Mouse (Mus musculus) spleen, postnatal 4 days (tissue): ENCODE measurements around the gene Grn.

Experiments used
- DNase-seq, 2 experiments: peaks; one replicate each; pipeline ENCODE4 v3.0.0; 2022; ENCODE audit warnings: low spot score in 2 of 2

The Grn gene

DNA sequence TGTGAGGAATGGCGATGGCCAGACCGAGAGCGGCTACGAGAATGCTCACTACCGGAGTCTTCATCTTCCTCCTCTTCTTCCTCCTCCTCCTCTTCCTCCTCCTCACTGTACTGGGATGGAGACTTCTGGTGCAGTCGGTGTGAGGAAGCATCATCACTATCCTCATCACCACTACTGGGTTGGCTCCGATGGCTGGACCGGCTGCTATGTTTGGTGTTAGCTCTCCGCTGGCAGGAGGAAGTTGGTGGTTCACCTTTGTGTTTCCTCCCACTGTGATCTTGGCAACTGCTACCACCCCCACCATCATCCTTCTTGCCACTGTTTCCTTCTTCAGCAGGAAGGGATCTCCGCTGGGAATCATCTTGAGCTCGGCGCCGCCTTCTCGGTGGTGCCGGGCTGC, 50.0 kb downstream of the Grn start:
- no peak for DNase-seq

- no peak for DNase-seq
Observed at GRCm38 (mm10) chr11:102480897-102481296, 50.8 kb downstream of the Grn start.

DNA sequence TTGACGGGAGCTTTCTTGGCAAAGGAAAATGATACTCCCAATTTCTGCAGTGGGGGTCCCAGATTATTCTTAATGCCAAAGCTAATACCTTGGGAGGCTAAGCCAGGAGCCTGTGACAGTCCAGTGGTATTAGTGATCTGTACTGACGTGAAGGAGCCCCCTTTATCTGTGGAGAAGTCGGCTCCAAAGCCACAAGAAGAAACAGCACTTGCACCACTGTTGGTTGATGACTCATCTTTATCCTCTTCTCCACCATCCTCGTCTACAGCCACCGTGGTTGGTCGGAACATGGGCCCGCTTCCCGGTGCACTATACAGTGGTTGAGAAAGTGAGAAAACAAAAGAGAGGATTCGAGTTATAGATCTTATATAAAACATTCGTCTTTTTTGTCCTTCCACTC, 51.7 kb downstream of the Grn start:
- DNase-seq: no peak
